Mouse (Mus musculus): ENCODE data around the gene Cnot3. TPM values are rescaled to one million over a fixed set of nuclear protein-coding genes. Genes with fewer than 3 reads are reported as not detected.

Gene Cnot3
- polyA plus RNA-seq, 1 experiment = 94.1 TPM

- H3K36me3 ChIP-seq (ENCODE audit: control insufficient read depth, insufficient read depth, low read length) = peaks cover 24% of the 10 kb centered on the region
- H3K4me3 ChIP-seq (ENCODE audit: extremely low read depth, insufficient read depth, insufficient read length) = no peak overlapping the region
- no peak for DNase-seq (ENCODE audit: low read depth in 1 of 2, low spot score in 2 of 2)
- no peak for TF ChIP-seq POLR2A (IDR thresholded peaks at IDR 0.05; ENCODE audit: low read depth, low read length)
- no peak for TF ChIP-seq CTCF (IDR thresholded peaks at IDR 0.05; ENCODE audit: extremely low read depth, insufficient read depth, insufficient read length, insufficient replicate concordance)
- H3K27me3 ChIP-seq (ENCODE audit: control insufficient read depth, insufficient read depth, low read length) = no peaks in the 10 kb centered on the region
- WGBS = 95% methylated on average over 10 of the region's 10 CpGs
- no peaks in the 10 kb centered on the region for H3K4me1 ChIP-seq (ENCODE audit: control insufficient read depth, insufficient read depth, insufficient read length)
- H3K27ac ChIP-seq (ENCODE audit: insufficient read depth, low read length) = no peak overlapping the region
Measured at GRCm38 (mm10) chr7:3683908-3684550, 39.0 kb downstream of the Cnot3 start.

- no peaks in the 10 kb centered on the region for H3K27me3 ChIP-seq (ENCODE audit: control insufficient read depth, insufficient read depth, low read length)
Measured at GRCm38 (mm10) chr7:3684698-3685097, 39.6 kb downstream of the Cnot3 start.

GRCm38 (mm10) chr7:3685400-3686187, 40.5 kb downstream of the Cnot3 start:
- Histone ChIP-seq H3K4me1 (ENCODE audit: control insufficient read depth, insufficient read depth, insufficient read length) (no peaks in the 10 kb centered on the region), H3K27ac (ENCODE audit: insufficient read depth, low read length) (no peak overlapping the region), H3K27me3 (ENCODE audit: control insufficient read depth, insufficient read depth, low read length) (no peaks in the 10 kb centered on the region), H3K4me3 (ENCODE audit: extremely low read depth, insufficient read depth, insufficient read length) (no peak overlapping the region), H3K36me3 (ENCODE audit: control insufficient read depth, insufficient read depth, low read length) (peaks cover 24% of the 10 kb centered on the region)
- 94% methylated on average over 30 of the region's 31 CpGs for WGBS
- TF ChIP-seq POLR2A (IDR thresholded peaks at IDR 0.05; ENCODE audit: low read depth, low read length) = no peak
- TF ChIP-seq CTCF (IDR thresholded peaks at IDR 0.05; ENCODE audit: extremely low read depth, insufficient read depth, insufficient read length, insufficient replicate concordance) = no peak
- DNase-seq (ENCODE audit: low read depth in 1 of 2, low spot score in 2 of 2) = no peak

More at GRCm38 (mm10) chr7:3684698-3685097, 39.6 kb downstream of the Cnot3 start:
- 95% methylated on average over 8 of the region's 8 CpGs for WGBS
- Histone ChIP-seq H3K36me3 (ENCODE audit: control insufficient read depth, insufficient read depth, low read length) (peaks cover 24% of the 10 kb centered on the region), H3K4me1 (ENCODE audit: control insufficient read depth, insufficient read depth, insufficient read length) (no peaks in the 10 kb centered on the region), H3K4me3 (ENCODE audit: extremely low read depth, insufficient read depth, insufficient read length) (no peak overlapping the region), H3K27ac (ENCODE audit: insufficient read depth, low read length) (no peak overlapping the region)
- TF ChIP-seq CTCF (IDR thresholded peaks at IDR 0.05; ENCODE audit: extremely low read depth, insufficient read depth, insufficient read length, insufficient replicate concordance) (no peak), POLR2A (IDR thresholded peaks at IDR 0.05; ENCODE audit: low read depth, low read length) (no peak)
- no peak for DNase-seq (ENCODE audit: low read depth in 1 of 2, low spot score in 2 of 2)

GRCm38 (mm10) chr7:3691919-3692318, 46.9 kb downstream of the Cnot3 start:
- peak overlapping the region; percentile 72 for H3K4me3 ChIP-seq (ENCODE audit: extremely low read depth, insufficient read depth, insufficient read length)
- WGBS = 8% methylated on average over 3 of the region's 3 CpGs

GRCm38 (mm10) chr7:3692382-3692986, 47.4 kb downstream of the Cnot3 start, which contains the start of gene Tsen34:
Gene Tsen34, plus strand, starts transcription at chr7:3692863.
- WGBS = under 1% methylated on average over 49 of the region's 49 CpGs
- peak within 1 kb of the TSS; percentile 92 for H3K27ac ChIP-seq (ENCODE audit: insufficient read depth, low read length)
- H3K27me3 ChIP-seq (ENCODE audit: control insufficient read depth, insufficient read depth, low read length) = no peaks in the 10 kb centered on the region
- no peak for TF ChIP-seq POLR2A (IDR thresholded peaks at IDR 0.05; ENCODE audit: low read depth, low read length)
- 0 out of 2 replicates have a peak, but pooled peaks have one; percentile 13 for TF ChIP-seq CTCF (IDR thresholded peaks at IDR 0.05; ENCODE audit: extremely low read depth, insufficient read depth, insufficient read length, insufficient replicate concordance)
- H3K4me1 ChIP-seq (ENCODE audit: control insufficient read depth, insufficient read depth, insufficient read length) = peaks cover 6% of the 10 kb centered on the region; the same call in 1 of the 2 replicates
- peak within 1 kb of the TSS; percentile 72 for H3K4me3 ChIP-seq (ENCODE audit: extremely low read depth, insufficient read depth, insufficient read length)
- peaks cover 8% of the 10 kb centered on the region for H3K36me3 ChIP-seq (ENCODE audit: control insufficient read depth, insufficient read depth, low read length)
- DNase-seq (ENCODE audit: low read depth in 1 of 2, low spot score in 2 of 2) = no peak

More at GRCm38 (mm10) chr7:3691919-3692318, 46.9 kb downstream of the Cnot3 start:
- DNase-seq (ENCODE audit: low read depth in 1 of 2, low spot score in 2 of 2) = no peak
- TF ChIP-seq POLR2A (IDR thresholded peaks at IDR 0.05; ENCODE audit: low read depth, low read length) (no peak), CTCF (IDR thresholded peaks at IDR 0.05; ENCODE audit: extremely low read depth, insufficient read depth, insufficient read length, insufficient replicate concordance) (no peak)
- peaks cover 8% of the 10 kb centered on the region for H3K36me3 ChIP-seq (ENCODE audit: control insufficient read depth, insufficient read depth, low read length)
- peaks cover 6% of the 10 kb centered on the region; the same call in 1 of the 2 replicates for H3K4me1 ChIP-seq (ENCODE audit: control insufficient read depth, insufficient read depth, insufficient read length)
- no peak overlapping the region for H3K27ac ChIP-seq (ENCODE audit: insufficient read depth, low read length)
- no peaks in the 10 kb centered on the region for H3K27me3 ChIP-seq (ENCODE audit: control insufficient read depth, insufficient read depth, low read length)

- Histone ChIP-seq H3K27me3 (ENCODE audit: control insufficient read depth, insufficient read depth, low read length) (no peaks in the 10 kb centered on the region), H3K36me3 (ENCODE audit: control insufficient read depth, insufficient read depth, low read length) (peaks cover 8% of the 10 kb centered on the region), H3K4me3 (ENCODE audit: extremely low read depth, insufficient read depth, insufficient read length) (peak within 1 kb of the TSS; percentile 72), H3K27ac (ENCODE audit: insufficient read depth, low read length) (peak within 1 kb of the TSS; percentile 92), H3K4me1 (ENCODE audit: control insufficient read depth, insufficient read depth, insufficient read length) (peaks cover 6% of the 10 kb centered on the region; the same call in 1 of the 2 replicates)
- under 1% methylated on average over 55 of the region's 55 CpGs for WGBS
- TF ChIP-seq POLR2A (IDR thresholded peaks at IDR 0.05; ENCODE audit: low read depth, low read length) (peak; percentile 87; the same call in 1 of the 2 replicates), CTCF (IDR thresholded peaks at IDR 0.05; ENCODE audit: extremely low read depth, insufficient read depth, insufficient read length, insufficient replicate concordance) (no peak)
- peak; percentile 95 to 97 for DNase-seq (ENCODE audit: low read depth in 1 of 2, low spot score in 2 of 2)
Measured at GRCm38 (mm10) chr7:3692987-3693808, 48.1 kb downstream of the Cnot3 start, which contains the start of gene Mboat7. Gene Mboat7, minus strand, starts transcription at chr7:3693523.
